Mouse (Mus musculus): ENCODE measurements around the gene 9230112D13Rik. TPM values are rescaled to one million over a fixed set of nuclear protein-coding genes. Genes with fewer than 3 reads are reported as not detected.
A peak's percentile ranks its signal among the peaks of the same experiment; 100 is the strongest.

Gene 9230112D13Rik
- total RNA-seq (2017), result not detected in 2 replicates

- ATAC-seq (replicated peaks; ENCODE audit: low read depth, poor library complexity, severe bottlenecking), result no peak
These were observed at the start of gene 9230112D13Rik for GRCm38 (mm10) chr14:34522701-34523100. Gene 9230112D13Rik (minus strand): TSS chr14:34522801.

- ATAC-seq (replicated peaks; ENCODE audit: low read depth, poor library complexity, severe bottlenecking), result no peak
These were observed 49.2 kb upstream of the 9230112D13Rik start for GRCm38 (mm10) chr14:34571610-34572387.

DNA sequence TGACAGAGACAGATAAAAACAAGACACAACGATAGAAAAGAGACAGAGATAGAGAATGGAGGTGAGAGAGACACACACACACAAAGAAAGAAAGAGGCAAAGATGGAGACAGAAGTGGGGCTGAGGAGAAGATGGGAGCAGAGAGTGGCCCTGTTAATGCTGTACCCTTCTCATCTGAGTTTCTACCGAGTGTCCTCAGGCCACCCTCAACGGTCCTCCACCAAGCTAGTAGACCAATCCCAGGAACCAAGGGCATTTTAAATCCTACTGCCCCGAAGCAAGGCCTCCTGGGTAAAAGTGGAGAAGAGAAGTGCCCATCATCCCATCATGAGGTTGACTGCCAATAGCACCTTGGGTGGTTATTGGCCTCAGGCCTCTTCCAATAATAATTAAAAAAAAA is 48.3 kb upstream of the 9230112D13Rik start:
- no peak for ATAC-seq (replicated peaks; ENCODE audit: low read depth, poor library complexity, severe bottlenecking)

GRCm38 (mm10) chr14:34570294-34570693 is 47.7 kb upstream of the 9230112D13Rik start:
- peak; percentile 87 for ATAC-seq (replicated peaks; ENCODE audit: low read depth, poor library complexity, severe bottlenecking)

- no peak for ATAC-seq (replicated peaks; ENCODE audit: low read depth, poor library complexity, severe bottlenecking)
These were observed 47.1 kb upstream of the 9230112D13Rik start for GRCm38 (mm10) chr14:34569534-34570194.

DNA sequence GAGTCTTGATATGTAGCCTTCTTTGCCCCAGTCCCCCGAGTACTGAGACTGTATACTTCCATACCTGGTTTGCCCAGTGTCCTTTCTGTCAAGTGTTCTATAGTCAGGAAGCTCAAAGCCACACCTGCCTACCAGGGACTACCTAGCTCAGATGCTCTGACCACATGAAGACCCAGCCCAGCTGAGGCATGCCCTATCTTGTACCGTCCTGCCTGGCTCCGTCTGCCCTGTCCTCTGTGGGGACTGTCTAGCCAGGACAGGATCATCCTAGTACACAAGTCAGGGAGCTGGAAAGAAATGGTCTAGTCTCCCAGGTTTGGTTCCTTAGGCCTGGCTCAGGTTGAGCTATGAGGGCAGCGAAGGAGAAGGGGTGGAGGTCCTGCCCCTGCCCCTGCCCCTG is 46.0 kb upstream of the 9230112D13Rik start:
- ATAC-seq (replicated peaks; ENCODE audit: low read depth, poor library complexity, severe bottlenecking), result no peak

DNA sequence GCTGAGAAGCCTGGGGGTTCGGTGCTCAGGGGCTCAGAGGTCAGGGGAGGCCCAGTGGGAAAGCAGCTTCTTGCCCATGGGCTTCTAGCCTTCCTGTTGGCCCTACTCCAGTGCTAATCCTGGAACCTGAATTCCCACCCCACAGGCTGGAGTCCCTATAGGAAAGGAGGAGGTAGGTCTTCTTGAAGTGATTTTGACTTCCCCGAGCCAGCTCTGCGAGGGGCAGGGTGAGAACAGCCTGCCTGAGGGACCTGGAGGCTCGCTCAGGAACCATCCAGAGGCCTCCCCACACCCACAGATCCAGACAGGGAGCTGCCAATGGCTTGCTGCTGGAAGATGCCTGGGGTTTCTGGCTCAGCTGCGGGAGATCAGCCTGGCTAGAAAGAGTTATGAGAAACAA is 45.1 kb upstream of the 9230112D13Rik start:
- ATAC-seq (replicated peaks; ENCODE audit: low read depth, poor library complexity, severe bottlenecking), result no peak

- no peak for ATAC-seq (replicated peaks; ENCODE audit: low read depth, poor library complexity, severe bottlenecking)
These were observed 43.9 kb upstream of the 9230112D13Rik start for GRCm38 (mm10) chr14:34566530-34566929.

- no peak for ATAC-seq (replicated peaks; ENCODE audit: low read depth, poor library complexity, severe bottlenecking)
These were observed 43.1 kb upstream of the 9230112D13Rik start for GRCm38 (mm10) chr14:34565711-34566110.

DNA sequence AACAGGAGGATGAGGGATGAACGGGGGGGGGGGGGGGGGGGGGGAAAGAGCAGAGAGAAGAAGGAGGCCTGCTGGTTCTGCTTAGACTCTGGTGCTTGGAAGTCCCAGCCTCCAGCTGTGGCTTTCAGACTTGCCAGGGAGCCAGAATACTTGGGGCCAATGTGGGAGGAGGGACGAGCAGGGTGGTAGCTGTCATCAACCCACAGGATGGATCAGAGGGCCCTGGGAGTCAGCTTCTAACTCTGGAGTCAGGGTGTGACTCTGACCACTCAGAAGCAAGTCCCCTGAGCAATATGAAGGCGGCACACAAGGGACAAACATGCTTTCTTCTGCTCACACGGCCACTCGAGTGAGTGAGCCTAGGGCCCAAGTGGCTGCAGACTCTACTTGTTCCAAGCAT is 42.0 kb upstream of the 9230112D13Rik start:
- ATAC-seq (replicated peaks; ENCODE audit: low read depth, poor library complexity, severe bottlenecking), result no peak

DNA sequence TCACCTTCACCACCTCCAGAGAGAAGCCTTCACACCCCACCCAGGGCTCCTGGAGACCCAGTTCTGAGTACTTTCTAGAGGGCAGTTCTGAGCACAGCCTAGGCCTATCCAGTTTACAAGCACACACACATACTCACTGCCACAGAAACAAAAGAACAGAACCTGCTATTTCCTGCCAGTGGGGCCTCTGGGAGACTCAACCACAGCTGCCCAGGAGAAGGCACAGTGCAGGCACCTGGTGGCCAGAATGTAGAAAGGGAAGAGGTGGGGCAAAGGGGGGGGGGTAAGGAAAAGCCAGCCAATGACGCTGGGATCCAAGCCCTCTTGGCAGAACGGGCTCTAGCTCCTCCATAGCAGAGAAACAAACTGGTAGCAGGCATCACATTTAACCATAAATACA is 39.8 kb upstream of the 9230112D13Rik start:
- ATAC-seq (replicated peaks; ENCODE audit: low read depth, poor library complexity, severe bottlenecking), result no peak

- ATAC-seq (replicated peaks; ENCODE audit: low read depth, poor library complexity, severe bottlenecking), result no peak
These were observed 39.0 kb upstream of the 9230112D13Rik start for GRCm38 (mm10) chr14:34561647-34562046.

DNA sequence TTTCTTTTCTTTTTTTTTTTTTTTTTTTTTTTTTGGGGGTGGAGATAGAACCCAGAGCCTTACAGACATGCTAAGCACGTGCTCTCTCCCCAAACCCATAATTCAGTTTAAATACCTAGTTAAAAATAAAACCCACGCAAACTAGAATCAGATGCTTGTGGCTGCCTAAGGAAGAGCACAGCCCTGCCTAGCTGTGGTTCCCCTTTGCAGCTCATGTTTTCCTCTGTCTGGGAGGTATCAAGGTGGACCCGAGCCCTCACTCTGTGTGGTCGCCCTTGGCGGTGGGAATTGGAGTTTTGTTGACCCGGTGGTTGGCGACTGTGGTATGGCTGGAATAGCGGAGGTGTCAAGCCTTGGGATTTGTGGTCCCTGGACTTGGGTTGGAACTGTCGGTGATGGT is 36.3 kb upstream of the 9230112D13Rik start:
- no peak for ATAC-seq (replicated peaks; ENCODE audit: low read depth, poor library complexity, severe bottlenecking)

DNA sequence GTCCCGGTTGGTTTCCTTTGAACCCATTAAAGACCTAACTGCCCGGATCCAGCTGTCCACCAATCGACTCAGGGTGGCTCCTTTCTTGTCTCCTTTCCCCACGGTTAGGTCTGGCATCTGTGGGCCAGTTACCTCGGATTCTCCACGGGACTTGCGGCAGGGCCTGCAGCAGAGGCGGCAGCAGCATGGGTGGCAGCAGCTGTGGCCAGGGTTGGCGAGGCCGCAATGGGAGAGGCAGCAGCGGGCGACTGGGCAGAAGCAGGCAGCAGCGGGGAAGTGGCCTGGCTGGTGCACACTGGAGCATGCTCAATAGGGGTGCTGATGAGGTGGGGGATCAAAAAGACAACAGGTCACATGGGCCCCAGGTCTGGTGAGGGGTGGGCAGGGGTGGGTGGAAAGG is 32.6 kb upstream of the 9230112D13Rik start:
- ATAC-seq (replicated peaks; ENCODE audit: low read depth, poor library complexity, severe bottlenecking), result no peak

DNA sequence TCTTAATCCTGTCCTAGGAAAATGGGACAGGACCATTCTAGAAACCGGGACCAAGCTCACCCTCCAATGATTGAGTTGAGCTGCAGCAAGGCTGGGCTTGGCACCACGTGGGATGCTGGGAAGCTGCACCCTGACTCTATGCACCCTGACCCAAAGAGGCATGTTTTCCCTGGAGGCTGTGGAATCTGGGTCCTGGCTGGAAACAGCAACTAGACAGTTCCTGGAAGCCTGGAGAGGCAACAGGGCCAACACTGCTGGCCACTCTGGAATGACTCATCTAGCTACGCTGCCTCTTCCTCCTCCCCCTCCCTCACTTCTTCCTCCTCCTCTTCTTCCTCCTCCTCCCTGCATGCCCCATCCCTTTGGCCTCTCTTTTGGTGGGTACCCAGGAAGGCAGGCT is 31.4 kb upstream of the 9230112D13Rik start:
- no peak for ATAC-seq (replicated peaks; ENCODE audit: low read depth, poor library complexity, severe bottlenecking)

DNA sequence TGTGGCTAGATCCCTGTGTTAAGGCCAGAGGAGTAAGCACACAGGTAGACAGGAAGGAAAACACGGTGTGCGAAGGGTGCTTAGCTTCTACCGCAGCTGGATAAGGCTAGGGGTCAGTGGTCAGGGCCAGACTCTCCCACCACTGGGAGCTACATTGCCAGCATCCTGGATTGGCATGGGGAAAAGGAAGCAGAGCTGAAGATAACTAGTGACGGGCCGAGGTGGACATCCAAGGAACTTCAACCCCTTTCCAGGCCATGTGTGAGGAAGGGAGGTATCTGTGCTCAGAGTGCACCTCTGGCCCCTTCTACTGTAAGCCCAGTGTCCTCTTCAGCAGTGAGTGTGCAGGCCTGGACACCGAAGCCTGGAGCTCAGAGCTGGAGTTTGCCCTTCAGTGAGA is 30.9 kb upstream of the 9230112D13Rik start:
- ATAC-seq (replicated peaks; ENCODE audit: low read depth, poor library complexity, severe bottlenecking), result no peak

DNA sequence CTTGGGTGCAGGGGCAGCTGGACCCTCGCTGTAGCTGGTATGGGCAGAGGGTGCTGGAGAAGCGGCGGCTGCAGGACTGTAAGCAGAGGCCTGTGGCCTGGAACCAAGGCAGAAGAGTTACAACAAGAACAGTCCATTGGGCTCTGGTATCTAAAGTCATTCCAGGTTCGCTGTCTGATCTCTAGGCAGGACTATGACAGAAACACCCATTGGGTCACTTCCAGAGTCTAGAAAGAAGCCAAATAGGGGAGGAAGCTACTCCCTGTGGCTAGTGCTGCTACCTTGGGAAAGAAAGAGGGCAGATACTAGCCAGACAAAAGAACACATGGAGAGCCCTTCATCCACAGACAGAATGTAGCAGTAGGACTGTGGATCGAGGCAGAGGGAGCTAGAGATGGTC is 29.6 kb upstream of the 9230112D13Rik start:
- no peak for ATAC-seq (replicated peaks; ENCODE audit: low read depth, poor library complexity, severe bottlenecking)

DNA sequence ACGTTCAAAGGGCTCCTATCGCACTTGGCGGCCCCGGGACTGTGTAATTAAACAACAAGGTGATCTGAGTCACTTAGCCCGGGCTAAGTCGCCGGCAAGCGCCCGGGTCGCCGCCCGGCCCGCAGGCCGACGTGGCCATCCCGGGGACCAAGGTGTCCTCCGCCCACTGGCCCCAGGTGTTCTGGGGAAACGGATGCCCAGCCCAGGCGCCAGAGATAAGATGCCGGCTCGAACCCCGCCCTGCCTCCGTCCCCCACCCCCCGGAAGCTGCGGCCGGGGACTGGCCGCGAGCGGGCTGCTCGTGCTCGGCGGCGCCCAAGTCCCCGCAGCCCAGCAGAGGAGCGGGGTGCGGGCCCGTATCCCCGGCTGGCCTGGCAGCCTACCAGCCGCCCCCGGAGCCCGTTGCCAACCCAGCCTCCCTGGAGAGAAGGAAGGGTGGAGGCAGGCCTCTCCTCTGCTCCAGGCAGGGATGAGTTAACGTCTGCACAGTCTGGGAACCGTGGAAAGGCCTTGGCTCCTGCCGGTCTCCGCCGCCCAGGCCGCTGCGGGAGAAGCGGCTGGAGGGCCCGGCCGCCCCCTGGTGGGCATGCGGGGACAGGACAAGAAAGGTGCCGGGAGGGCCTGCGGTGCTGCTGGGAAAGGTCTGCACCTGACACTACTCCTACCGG is 26.5 kb upstream of the 9230112D13Rik start:
- peak; percentile 83 for ATAC-seq (replicated peaks; ENCODE audit: low read depth, poor library complexity, severe bottlenecking)

- peak; percentile 68 for ATAC-seq (replicated peaks; ENCODE audit: low read depth, poor library complexity, severe bottlenecking)
These were observed 25.9 kb upstream of the 9230112D13Rik start for GRCm38 (mm10) chr14:34548391-34549001.

GRCm38 (mm10) chr14:34544545-34544944 is 21.9 kb upstream of the 9230112D13Rik start:
- ATAC-seq (replicated peaks; ENCODE audit: low read depth, poor library complexity, severe bottlenecking), result no peak

GRCm38 (mm10) chr14:34544001-34544400 is 21.4 kb upstream of the 9230112D13Rik start:
- no peak for ATAC-seq (replicated peaks; ENCODE audit: low read depth, poor library complexity, severe bottlenecking)
